Mouse (Mus musculus) cerebellum, adult 18-20 months (tissue): ENCODE data around the gene Pkp4.

Source experiments
- DNase-seq, 2 experiments: peaks; one replicate each; pipeline ENCODE4 v3.0.0; 2021

Pkp4 gene

DNA sequence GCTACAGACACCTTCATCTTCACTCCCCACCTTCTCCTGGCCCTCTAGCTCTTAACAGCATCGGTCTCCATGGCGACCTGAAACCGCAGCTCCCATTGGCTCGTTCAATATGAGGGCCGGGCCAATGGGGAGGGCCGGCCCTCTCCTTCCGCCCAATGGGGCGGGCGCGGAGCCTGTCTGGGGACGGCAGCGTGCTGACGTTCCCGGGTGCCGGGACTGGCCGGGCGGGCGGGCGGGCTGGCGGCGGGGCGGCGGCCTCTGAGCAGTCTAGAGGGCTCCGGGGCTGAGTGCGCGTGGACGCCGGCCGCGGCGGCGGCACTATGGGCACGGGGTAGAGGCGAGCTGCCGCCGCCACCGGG is at the start of gene Pkp4, which contains the start of gene Ccdc148:
Pkp4 (plus strand) TSS at position 246 of the 359 bp plus-strand sequence.
Ccdc148 (minus strand) TSS at position 79 of the 359 bp plus-strand sequence.
- DNase-seq, result peak; percentile 93 to 97

DNA sequence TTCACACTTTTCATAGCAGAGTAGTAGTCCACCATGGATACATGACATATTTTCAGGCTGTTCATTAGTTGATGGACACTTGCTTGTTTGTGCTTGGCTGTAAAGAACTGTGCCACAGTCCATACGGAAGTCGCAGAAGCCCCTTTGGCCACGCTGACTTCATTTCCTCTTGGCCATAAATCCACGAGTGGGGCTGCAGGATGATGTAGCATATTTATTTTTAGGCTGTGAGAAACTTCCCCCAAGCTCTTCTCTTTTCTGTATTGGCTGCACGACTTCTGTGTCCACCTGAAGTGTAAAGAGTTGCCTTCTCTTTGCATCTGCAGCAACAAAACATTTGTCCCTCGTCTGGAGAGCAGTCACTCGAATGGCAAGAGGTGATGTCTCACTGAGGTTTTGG is 31.6 kb upstream of the Pkp4 start:
- DNase-seq, result no peak

DNA sequence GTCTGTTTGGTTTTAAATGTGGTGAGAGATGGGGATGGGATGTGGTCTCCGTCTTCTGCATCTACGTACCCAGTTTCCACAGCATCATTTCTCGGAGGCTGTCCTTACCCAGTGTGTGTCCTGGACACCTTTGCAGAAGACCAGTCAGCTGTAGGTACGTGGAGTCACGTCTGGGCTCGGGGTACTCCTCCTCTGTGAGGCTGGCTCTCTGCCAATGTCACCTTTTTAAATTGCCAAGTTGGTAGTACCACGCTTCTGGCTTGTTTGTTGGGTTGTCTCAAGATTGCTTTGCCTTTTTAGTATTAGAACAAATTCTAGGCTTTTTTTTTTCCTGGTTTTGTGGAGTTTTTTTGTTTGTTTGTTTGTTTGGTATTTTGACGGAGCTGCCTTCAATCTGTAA is 30.8 kb upstream of the Pkp4 start:
- peak in 1 of 2 experiments; percentile 26 for DNase-seq

DNA sequence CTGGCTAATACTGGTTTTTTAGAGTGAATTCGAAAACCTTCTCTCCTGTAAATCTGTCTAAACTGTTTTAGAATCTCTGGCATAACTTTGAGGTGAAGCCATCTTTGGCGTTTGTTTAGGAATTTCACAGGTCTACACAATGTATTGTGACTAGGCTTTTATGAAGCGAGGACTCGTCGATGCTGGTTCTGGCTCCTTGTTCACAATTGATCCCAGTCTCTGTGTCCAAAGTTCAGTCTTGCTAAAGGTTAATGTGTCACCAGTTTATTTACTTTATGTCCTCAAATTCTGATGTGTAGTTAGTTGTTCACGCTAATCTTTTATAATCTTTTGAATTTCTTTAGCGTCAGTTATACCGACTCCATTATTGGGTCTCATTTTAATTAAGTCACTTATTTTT is 29.6 kb upstream of the Pkp4 start:
- DNase-seq, result no peak

DNA sequence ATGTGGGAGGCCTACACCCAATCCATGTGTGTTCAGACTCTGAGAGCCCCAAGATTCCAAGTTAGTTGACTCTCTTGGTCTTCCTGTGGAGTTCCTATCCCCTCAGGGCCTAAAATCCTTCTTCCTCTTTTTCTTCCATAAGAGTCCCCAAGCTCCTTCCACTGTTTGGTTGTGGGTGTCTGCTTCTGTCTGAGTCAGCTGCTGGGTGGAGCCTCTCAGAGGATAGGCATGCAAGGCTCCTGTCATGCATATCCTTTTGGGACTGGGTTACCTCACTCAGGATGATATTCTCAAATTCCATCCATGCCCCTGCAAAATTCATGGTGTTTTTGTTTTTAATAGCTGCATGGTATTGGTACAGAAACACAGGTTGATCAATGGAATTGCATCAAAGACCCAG is 5.2 kb upstream of the Pkp4 start:
- DNase-seq, result no peak

DNA sequence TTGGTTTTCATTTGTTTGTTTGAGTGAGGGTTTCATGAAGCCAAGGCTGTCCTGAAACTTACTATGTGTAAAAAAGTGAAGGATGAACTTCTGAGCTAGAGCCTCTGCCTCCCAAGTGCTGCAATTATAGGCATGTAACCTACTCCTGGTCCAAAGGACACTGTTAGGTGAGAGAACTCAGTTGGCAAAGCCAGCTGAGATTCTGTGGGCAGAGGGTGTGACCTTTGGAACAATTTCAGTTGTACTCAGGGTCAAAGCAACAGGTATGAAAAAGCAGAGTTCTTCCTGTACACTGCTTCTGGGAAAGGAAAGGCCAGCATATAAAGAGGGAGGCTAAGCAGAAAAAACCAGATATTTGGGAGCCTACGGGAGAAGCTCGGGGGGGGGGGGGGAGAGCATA is 2.5 kb upstream of the Pkp4 start:
- DNase-seq, result no peak

DNA sequence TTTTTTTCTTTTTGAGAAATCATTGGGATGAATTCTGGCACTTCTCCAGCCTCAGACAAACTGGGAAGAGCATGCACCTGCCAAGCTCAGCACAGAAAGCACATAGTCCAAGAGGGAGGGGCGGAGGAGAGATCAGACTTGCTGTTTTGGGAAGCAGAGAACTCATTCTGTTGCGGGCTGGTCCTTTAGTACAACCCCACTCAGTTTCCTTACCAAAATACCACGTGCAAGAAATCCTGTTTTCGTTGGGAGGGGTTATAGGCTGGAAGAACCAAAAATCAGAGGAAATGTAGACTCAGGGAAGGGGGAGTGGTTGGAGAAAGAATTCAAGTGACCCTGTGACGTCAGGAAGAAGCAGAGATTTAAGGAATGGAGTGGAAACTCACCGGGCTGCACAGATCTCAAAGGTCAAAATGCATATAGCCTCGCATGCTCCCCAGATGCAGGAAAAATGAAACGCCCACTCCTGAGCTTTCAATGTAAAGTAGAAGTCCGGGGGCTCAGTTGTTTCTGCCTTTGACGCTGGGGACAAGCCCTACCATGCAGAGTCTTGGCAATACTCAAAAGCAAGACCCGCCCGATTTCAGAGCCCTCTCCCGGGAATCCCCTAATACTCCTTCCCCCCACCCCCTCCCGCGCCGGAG is 567 bp upstream of the Pkp4 start:
- peak; percentile 48 to 51 for DNase-seq

DNA sequence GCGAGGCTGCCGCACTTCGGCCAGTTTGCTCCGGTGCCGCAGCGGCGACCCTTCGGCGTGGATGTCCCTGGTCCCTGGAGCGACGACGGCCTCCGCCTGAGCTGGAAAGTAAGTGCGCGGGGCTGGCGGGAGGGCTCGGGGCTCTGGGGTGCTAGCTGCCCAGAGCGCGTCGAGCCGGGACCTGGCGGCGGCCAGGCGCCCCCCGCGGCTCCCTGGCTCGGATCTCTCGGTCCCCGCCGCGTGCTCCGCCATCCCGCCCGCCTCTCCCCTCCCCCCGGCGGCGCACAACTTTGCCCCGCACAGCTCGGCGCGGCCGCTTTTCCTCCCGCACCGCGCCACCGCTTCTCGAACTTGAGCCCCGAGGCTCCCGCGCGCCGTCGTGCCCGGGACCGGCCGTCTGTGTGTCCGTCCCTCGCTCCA is 381 bp downstream of the Pkp4 start:
- peak; percentile 47 to 73 for DNase-seq

DNA sequence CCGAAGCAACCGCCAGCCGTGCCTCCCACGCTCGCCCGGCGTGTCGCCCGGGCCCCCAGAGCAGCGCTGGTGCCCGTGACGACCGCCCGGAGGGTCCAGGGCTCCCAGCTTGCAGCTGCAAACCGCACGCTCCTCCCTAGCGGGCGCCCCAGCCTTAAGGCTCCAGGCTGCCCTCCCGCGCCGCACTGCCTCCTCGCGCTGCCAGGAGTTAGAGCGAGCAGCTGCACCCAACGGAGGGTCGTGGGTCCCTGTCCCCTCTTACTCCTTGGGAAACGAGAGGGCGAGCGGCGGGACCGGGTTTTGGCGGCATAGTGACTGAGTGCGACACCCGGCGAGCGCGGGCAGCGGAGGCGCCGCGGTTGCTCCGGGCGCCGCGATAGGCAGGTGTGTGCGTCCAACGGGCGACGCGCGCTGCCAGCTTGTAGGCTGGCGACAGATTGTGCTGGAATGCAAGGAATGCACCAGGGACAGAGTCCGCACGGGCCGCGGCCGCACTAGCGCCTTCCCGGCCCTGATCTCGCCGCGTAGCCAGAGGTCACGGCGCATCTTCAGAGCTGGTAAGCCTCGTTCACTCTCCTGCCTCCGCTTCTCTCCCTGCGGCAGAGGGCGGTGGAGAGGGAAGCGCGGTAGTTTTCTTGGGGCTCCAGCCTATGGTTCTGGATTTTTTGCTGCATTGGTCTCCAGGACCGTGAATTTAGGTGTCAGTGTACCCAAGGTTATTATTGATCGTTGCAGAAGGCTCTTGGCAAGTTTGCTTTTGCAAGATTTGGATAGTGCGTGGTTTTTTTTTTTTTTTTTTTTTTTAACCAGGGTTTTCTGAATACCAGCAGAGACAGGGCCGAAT is 1.0 kb downstream of the Pkp4 start:
- DNase-seq, result peak; percentile 71 to 83

DNA sequence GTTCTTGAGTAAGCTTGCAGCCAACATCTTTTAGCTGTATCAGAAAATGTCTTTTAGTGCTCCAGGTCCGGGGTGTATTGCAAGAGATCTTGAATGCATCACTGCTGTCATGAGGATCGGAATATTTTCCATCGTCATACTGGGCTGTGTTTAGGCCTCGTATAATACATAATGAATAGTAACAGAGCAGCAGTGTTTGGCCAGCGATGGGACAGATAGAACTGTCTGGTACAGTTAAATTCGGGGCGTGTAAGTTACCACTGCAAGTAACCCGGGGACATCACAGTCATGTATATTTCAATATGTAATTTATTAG is 1.6 kb downstream of the Pkp4 start:
- peak in 1 of 2 experiments; percentile 46 for DNase-seq

DNA sequence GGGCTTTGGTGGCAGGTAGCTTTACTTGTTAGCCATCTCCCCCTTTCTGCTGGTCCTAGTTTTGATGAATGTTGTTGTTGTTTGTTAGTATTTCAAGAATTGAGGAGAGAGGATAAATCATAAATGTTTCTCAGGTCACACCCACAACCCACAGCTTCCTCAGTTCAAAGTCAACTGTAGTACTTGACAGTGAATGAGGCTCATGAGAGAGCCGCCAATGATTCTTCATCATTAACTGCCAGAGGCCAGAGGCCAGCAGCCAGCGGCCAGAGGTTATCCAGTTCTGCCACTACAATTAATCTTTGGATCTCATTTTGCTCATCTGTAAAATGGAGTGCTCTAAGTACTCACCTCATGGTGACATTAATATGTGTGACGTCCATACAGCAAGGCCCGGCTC is 6.3 kb downstream of the Pkp4 start:
- DNase-seq, result no peak

DNA sequence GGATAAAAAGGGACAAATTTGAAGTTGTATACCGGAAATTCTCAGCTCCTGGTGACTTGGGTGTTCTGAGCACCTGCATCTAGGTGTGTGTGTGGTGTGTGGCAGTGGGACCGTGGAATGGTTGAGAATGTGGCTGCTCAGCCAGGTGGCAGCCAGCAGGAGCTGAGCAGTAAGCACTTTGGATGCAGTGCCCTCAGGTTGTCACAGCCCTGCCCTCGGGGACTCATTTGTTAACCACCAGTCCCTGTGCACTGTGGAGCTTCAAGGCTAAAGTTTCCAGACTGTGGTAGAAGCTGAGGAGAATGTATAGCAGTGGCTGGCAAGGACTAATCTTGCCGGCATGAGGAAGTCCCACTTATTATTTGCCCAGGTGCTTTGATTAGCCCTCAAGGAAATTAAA is 7.2 kb downstream of the Pkp4 start:
- peak; percentile 56 to 58 for DNase-seq

DNA sequence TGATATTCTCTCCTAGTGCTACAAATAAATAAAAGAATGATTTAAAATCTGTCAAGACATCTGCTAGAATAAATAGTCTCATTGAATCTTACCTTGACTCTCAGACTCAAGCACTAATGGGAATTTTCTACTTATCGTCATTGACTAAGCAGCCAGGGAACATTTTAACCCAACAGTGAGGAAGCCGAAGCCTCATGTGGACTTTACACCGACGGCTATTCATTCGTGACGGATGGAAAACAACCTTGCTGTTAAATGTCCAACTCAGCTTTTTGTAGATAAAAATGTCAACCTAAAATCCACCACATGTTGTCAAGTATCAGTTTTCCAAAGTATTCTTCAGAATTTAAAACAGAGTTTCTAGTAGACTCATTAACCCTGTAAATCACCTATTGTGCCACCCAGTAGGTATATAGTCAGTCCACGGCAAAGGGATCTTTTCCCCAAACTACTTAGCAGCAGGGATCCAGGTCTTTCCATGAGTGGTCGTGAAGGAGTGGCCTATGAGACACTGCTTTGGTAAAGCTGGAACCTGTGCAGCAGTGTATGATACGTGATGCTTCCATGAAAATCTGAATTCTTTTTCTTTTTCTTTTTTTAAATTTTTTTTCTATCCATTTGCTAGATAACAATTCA is 9.0 kb downstream of the Pkp4 start:
- no peak for DNase-seq

DNA sequence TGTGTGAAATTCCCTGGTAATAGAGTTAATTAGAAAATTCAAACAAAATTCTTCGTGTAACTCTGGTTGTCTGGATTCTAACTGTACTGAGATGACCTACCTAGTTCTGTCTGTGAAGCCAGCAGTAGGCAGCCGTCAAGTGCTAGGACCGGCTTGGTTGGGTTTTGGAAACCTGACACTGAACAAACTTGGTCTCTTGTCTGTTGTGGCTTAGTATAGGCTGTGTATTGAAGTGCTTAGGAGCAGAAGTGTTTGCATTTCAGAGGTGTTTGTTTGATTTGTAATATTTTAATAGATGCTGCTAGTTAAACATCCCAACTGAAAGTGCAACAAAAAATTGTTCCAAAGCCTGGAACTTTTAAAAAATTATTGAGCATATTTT is 9.5 kb downstream of the Pkp4 start:
- DNase-seq, result peak in 1 of 2 experiments; percentile 9

DNA sequence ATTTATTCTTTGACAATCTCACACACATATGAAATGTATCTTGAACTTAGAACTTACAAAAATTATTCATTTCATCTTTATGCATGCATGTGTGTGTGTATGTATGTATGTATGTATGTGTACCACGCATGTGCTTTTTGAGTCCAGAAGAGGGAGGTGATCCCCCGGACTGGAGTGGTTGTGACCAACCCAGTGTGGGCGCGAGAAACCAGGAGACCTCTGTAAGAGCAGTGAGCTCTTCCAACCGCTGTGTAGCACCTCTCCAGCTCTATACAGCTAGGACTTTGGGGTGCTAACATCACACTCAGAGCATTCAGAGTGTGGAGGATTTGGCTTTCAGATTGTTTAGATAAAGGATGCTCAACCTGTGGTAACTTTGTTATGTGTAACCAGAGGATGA is 9.9 kb downstream of the Pkp4 start:
- DNase-seq, result peak in 1 of 2 experiments; percentile 12

DNA sequence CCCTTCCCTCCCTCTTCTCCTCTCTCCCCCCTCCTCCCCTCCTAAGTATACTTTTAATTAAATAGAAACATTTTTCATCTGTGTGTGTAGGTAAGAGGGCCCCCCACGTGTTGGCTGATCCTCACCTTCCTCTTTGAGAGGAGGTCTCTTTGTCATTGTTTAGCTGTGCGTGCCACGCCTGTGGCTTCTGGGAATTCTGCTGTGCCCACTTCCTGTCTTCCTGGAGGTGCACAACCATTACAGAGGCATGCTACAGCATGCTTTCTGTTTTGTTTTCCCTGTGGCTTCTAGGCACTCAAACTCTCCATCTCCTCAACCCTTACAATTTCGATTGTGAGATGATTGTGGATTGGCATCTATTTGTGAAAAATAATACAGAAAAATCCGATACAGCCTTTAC is 10.9 kb downstream of the Pkp4 start:
- peak in 1 of 2 experiments; percentile 19 for DNase-seq

DNA sequence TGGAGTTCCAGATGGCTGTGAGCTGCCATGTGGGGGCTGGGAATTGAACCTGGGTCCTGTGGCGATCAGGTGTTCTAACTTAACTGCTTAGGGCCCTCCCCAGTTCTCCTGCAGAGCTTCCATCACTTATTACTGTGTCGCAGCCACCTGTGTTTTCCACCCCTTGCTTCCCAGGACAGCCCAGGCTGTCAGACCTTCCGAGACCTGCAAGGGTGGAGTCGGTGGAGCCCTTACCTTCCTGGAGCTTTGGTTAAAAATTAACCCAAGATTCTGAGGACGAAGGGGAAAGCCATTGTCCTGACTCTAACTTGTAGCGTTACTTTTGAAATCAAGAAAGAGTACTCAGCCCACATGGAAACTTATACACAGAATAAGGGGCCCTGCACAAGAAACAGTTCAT is 15.3 kb downstream of the Pkp4 start:
- DNase-seq, result peak in 1 of 2 experiments; percentile 32

DNA sequence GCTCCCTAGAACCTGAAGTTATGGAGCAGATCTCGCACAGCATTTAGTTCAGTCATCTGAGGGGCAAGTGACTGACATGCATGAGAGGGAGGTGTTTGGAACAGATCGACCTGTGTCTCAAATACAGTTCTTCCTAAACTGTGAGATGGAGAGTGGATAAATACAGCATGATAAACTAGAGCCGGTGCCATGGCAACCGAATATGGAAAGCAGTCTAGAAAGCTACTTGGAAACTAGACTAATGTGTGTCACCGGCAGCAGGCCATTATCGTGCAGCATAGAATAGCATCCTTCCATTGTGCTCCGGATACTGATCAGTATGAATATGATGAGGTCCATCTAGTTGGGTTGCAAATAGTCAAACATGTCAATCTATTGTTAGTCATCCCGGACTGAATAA is 17.5 kb downstream of the Pkp4 start:
- peak in 1 of 2 experiments; percentile 35 for DNase-seq

DNA sequence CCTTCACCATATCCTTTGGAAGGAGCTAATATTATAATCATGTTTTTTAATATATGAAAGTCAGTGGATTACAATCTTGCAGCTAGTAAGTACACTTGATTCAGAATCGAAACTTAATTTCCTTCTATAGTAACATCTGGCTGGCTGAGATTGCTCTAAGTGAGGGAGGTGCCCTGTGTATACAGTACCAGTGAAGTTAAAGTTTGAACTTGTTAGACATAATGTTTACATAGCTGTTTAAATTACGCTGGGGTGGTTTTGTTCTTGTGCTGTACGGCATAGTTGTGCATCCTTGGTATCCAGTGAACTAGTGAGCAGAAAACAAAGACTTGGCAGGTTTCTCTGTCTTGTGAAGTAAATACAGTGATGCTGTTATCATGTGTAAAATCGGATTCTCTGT is 18.3 kb downstream of the Pkp4 start:
- DNase-seq, result peak in 1 of 2 experiments; percentile 4

DNA sequence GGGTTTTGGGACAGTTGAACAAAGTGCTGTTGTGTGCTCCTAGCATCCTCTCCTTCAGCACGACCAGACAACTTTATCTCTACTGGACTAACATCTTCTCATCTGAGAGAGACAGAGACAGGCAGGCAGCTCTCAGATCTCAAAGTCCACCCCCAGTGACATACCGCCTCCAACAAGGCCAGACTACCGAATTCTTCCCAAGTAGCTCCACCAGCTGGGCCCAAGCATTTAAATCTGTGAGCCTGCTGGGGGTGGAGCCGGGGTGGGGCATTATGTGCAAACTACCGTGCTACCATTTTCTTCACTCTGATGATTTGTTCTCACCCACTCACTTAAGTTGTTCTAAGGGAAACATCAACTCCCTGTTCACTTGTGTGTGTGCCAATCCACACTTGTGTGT is 18.8 kb downstream of the Pkp4 start:
- no peak for DNase-seq

DNA sequence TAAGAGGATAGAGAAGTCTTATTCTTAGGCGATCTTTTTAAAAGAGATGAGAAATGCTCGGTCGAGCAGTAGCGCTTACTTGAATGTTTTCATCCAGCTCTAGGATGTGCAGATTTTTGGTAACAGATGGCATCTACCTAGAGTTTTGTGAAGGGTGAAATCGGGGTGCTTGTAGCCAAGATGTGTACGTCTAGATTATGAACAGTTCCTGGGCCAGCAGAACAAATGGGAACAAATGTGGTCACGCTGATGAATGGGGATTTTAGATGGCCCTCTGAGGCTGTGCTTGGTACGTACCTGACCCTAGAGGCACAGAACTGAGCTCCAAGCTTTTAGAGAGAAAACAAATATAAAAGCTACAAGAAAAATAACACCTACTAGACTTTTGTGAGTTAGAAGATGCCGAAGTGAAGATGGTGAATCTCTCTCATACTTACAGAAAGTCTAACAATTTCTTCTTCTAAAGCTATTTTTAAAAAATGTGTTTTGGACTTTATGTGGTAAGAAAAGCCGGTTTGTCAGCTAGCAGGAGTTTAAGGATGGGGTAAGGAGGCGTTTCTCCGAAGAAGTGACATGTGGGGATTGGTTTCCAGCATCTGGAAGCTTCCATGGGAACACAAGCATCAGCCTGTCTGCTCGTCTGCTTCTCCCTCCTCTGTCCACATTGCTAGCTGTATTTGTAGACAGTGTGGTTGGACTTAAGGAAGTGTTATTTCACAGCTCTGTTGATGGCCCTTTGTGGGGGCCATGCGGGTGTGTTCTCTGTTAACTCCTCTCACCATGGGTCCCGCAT is 20.9 kb downstream of the Pkp4 start:
- peak; percentile 68 to 78 for DNase-seq

DNA sequence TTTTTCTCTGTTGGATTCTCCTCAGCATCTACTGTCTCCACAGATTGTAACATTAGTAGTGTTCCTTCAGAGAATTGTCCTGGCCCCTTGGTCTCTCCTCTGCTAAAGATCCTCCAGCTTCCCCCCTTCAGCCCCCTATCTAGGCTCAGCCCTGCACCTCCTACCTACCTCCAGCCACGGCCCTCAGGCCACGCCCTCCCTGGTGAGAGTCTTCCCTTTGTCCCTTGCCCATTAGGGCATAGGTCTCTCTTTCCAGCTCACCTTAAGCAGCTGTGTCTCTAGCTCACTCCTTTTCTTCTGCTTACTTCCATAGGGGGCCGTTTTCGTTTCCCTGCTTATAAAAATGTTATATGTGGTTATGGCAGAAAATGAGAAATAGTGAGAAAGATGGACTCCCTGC is 22.9 kb downstream of the Pkp4 start:
- peak in 1 of 2 experiments; percentile 7 for DNase-seq
